Mouse (Mus musculus) neural tube, embryonic 14.5 days (tissue): Measurements from ENCODE around the gene Gm4214. TPM values are rescaled to one million over a fixed set of nuclear protein-coding genes. Genes with fewer than 3 reads are reported as not detected.
"Not testable (repeated sequence)": the region's sequence is repeated elsewhere in the genome, so short reads cannot be mapped to it uniquely, and the experiment has no call there.

ENCODE experiments used
- ATAC-seq: fragments of 200-750 bp; cut with Nextera tagmentation; 2 replicates; pipeline ENCODE4 v1.8.0; 2017; ENCODE audit warnings: low read depth, mild to moderate bottlenecking, moderate TSS enrichment, moderate library complexity
- H3K27ac ChIP-seq: fragments of 300-500 bp; sonication (generic); 2 replicates; pipeline ENCODE4 v1.5.1; 2014; ENCODE audit warnings: low read depth, mild to moderate bottlenecking, control low read depth, low read length, moderate library complexity, mixed read lengths
- H3K27me3 ChIP-seq: fragments of 300-500 bp; sonication (generic); 2 replicates; pipeline ENCODE4 v1.6.1; 2014; ENCODE audit warnings: low read length; ENCODE audit not compliant: control insufficient read depth, insufficient read depth
- H3K36me3 ChIP-seq: fragments of 300-500 bp; sonication (generic); 2 replicates; pipeline ENCODE4 v1.6.1; 2014; ENCODE audit warnings: low read length, mixed read lengths; ENCODE audit not compliant: control insufficient read depth, insufficient read depth
- H3K4me1 ChIP-seq: fragments of 300-500 bp; sonication (generic); 2 replicates; pipeline ENCODE4 v1.6.1; 2014; ENCODE audit warnings: low read length; ENCODE audit not compliant: control insufficient read depth, insufficient read depth
- H3K4me2 ChIP-seq: fragments of 300-500 bp; sonication (generic); 2 replicates; pipeline ENCODE4 v1.6.1; 2014; ENCODE audit warnings: mild to moderate bottlenecking, low read depth, low read length, control low read depth
- H3K4me3 ChIP-seq: fragments of 300-500 bp; sonication (generic); 2 replicates; pipeline ENCODE4 v1.5.1; 2014; ENCODE audit warnings: low read depth, low read length, control low read depth, mixed read lengths
- H3K9ac ChIP-seq: fragments of 300-500 bp; sonication (generic); replicated peaks from 2 replicates; pipeline ENCODE4 v1.6.1; 2014; ENCODE audit warnings: low read depth, mild to moderate bottlenecking, control low read depth, low read length, mixed read lengths
- H3K9me3 ChIP-seq: fragments of 300-500 bp; sonication (generic); 2 replicates; pipeline ENCODE4 v1.6.1; 2016; ENCODE audit warnings: low read length; ENCODE audit not compliant: control insufficient read depth
- WGBS: fragments of 180-500 bp; shearing (Covaris S2); extraction: QIAGEN DNeasy Blood & Tissue Kit; methylation state at CpG from one replicate; pipeline ENCODE4 v1.1.7; 2014; 5-methylcytosine and 5-hydroxymethylcytosine counted together
- polyA plus RNA-seq: library from polyadenylated mRNA; unstranded; fragments of >200 nt; fragmentation: Nextera tagmentation; extraction: Ambion mirVana; gene quantifications from 2 replicates; pipeline ENCODE4 v1.2.1, GENCODE M21; 2014

Gene Gm4214
- not detected in 2 replicates for polyA plus RNA-seq

DNA sequence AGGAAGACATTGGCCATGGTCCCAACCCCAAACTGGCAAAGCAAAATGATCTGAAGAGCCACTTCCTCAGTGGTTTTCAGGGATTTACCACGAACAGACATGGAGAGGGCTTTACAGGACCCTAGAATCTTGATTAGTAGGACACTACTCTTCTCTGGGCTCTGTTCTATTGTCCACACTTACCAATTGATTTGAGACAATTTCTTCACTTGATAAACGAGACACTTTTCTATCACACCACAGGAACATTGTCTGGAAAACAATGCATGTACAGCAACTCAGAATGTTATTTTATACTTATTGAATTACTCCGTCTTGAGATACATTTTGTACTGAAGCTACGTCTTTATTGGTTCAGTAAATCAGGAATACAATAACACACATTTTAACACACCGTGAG, at the start of gene Gm4214:
Gene Gm4214, minus strand, starts transcription at position 101 of the 400 bp plus-strand sequence.
- no CpG with 5 or more reads among the region's 5 CpGs for WGBS
- not testable (repeated sequence) for H3K9me3 ChIP-seq, H3K27me3 ChIP-seq, H3K4me2 ChIP-seq, H3K9ac ChIP-seq, H3K27ac ChIP-seq, H3K36me3 ChIP-seq, H3K4me3 ChIP-seq, H3K4me1 ChIP-seq, ATAC-seq

DNA sequence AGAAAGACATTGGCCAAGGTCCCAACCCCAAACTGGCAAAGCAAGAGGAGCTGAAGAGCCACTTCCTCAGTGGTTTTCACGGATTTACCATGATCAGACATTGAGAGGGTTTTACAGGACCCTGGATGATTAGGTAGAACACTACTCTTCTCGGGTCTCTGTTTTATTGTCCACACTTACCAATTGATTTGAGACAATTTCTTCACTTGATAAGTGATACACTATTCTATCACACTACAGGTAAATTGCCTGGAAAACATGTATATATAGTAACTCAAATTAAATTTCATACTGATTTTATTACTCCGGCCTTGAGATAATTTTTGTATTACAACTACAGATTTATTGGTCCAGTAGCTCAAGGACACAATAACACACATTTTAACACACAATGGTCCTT, 35.4 kb upstream of the Gm4214 start, which contains the start of gene Gm4216:
Gene Gm4216, minus strand, starts transcription at position 101 of the 400 bp plus-strand sequence.
- H3K27ac ChIP-seq, H3K9ac ChIP-seq, H3K4me1 ChIP-seq, H3K4me3 ChIP-seq, H3K4me2 ChIP-seq, H3K36me3 ChIP-seq, H3K9me3 ChIP-seq, ATAC-seq, H3K27me3 ChIP-seq: not testable (repeated sequence)
- WGBS: no CpG with 5 or more reads among the region's 3 CpGs

Other genes starting within 250 kb of the Gm4214 start
- gene Vmn1r157, start 223.0 kb downstream of the Gm4214 start, polyA plus RNA-seq: not detected in 2 replicates
- gene Vmn1r158, start 193.9 kb downstream of the Gm4214 start, polyA plus RNA-seq: not detected in 2 replicates
- not detected in 2 replicates for gene Vmn1r159, start 141.1 kb downstream of the Gm4214 start, polyA plus RNA-seq
- gene Vmn1r160, start 113.4 kb downstream of the Gm4214 start, polyA plus RNA-seq: not detected in 2 replicates
- not detected in 2 replicates for gene Gm4216, start 35.2 kb upstream of the Gm4214 start, polyA plus RNA-seq
- gene Vmn1r163, start 70.9 kb upstream of the Gm4214 start, polyA plus RNA-seq: not detected in 2 replicates
- gene Gm8720, start 82.8 kb upstream of the Gm4214 start, polyA plus RNA-seq: not detected in 2 replicates
- not detected in 2 replicates for gene Gm10662, start 159.8 kb upstream of the Gm4214 start, polyA plus RNA-seq
- not detected in 2 replicates for gene Vmn1r165, start 232.7 kb upstream of the Gm4214 start, polyA plus RNA-seq